Mouse (Mus musculus) urinary bladder, postnatal 14 days (tissue): ENCODE measurements around the gene Usp39.

Source experiments
- DNase-seq: peaks from one replicate; pipeline ENCODE4 v3.0.0; 2021; ENCODE audit warnings: low spot score

Usp39 gene

DNA sequence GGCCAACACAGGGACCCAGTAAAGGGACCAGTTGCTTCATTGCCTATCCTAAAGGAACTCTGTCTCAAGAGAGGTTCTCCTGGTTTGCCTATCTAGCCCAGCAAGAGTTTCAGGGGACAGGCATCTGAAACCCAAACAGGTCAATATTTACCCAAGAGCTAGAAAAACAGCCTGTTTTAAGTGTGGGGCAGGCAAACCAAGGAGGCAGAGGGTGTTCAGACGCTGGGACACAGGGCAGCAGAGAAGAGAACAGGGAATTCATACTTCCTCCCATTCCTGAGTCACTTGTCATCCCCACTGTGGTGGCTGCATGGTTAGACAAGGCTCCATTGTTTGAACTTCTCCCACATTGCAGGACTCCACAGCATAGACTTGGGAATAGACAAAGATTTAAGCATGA lies 26.6 kb upstream of the Usp39 start:
- no peak for DNase-seq

DNA sequence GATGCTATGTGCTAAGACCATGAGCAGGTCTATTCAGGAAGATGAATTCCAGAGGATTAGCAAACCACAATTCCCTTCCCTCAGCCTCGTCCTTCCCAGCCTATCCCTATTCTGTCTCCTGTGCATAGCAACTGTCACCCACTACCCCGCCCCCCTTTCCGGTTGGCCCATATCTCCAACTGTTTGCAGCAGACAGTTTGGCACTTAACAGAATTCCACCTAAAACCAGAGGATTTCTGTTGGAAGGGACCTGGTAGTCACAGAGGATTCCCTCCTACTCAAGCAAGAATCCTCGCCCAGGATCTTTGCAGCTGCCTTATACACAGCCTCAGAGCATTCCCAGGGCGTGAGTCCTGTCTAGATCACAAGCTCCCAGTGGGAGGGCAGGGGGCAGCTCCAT lies 26.2 kb upstream of the Usp39 start:
- peak; percentile 44 for DNase-seq

DNA sequence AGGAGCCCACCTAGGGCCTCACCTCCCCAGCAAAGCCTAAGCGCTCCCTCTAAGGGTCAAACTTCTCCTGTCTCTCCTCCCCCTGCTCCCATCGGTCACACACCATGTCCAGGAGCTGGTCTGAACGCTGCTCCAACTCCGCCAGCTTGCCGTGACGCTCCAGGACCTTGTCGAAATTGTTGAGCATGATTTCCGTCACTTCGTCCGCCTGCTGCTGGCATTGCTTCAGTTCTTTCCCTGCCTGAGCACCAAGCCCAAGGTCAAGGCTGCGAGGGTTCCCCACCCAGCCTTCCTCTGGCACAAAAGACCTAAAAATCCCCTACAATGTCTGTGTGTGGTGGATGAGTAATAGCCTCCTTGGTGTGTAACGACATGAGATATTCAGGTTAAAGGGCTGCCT lies 25.1 kb upstream of the Usp39 start:
- DNase-seq: no peak

DNA sequence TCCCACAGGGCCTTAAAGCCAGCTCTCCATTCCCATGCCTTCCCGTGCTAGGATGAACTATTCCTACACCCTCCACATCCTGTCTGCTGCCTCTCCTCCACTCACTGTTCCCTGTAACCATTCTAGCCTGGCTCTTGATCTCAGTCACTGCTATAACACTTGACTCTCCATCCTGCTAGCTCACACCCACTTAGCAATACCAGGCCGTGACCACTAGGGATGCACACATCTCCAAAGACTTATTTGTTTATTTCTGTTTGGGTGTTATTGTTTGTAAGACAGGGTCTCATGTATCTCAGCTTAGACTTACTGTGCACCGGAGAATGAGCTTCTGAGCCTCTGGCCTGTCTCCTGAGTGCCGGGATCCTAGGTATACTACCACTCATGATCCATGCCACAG lies 24.6 kb upstream of the Usp39 start:
- DNase-seq: no peak

DNA sequence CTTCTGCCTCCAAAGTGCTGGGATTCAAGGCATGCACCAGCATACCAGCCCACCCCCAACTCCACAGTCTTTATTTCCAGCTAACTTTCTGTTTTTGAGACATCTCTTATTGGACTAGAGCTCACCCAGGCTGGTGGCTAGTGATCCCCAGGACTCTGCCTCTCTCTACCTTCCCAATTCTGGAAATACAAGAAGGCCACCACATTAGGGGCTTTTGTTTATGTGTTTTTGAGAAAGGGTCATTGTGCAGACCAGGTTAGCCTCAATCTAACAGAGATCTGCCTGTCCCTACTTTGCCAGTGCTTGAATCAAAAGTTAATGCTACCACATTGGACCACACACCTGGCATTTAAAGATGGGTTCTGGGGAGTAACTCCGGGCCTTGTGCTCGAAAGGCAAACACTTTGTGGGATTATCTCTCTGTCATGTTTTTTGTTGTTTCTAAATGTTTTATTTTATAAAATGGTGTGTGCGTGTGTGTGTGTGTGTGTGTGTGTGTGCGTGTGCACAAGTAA lies 22.5 kb upstream of the Usp39 start:
- no peak for DNase-seq

DNA sequence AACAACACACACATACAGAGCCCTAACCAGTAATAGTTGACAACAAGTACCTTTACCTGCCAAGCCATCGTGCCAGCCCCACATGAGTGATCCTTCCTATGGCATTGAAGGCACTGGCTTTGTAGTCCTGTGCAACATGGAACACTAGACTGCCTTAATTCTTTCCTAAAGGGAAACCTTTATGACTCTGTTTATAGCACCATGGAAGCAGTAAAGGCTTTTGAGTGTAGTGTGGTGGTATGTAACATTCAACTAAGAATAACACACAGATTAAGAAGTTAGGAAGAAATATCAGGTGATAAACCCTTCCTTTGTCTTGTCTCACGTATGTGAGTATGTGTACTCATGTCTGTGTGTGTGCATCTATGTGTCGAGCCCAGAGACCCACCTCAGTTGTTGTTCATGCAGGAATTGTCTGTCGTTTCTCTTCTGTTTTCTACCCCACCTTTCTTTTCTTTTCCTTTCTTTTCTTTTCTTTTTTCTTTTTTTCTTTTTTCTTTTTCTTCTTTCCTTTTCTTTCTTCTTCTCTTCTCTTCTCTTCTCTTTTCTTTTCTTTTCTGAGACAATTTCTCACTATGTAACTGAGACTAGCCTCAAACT lies 22.0 kb upstream of the Usp39 start, which contains the start of gene Rnf181:
TSS of gene Rnf181 (minus strand) at position 113 of the 600 bp plus-strand sequence.
- no peak for DNase-seq

DNA sequence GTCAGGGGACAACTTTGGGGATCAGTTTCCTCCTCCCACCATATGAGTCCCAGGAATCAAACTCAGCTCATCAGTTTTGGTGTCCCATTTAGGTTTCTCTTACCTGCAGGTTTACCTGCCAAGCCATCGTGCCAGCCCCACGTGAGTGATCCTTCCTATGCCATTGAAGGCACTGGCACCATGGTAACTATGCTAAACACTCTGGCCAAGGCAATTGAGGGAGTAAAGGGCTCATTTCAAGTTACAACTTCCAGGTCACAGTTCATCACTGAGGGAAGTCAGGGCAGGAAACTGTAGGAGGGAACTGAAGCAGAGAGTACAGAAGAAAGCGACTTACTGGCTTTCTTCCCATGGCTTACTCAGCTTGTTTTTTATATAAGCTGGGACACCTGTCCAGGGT lies 21.3 kb upstream of the Usp39 start:
- no peak for DNase-seq

- no peak for DNase-seq
Measured at GRCm38 (mm10) chr6:72364985-72365384, 20.0 kb upstream of the Usp39 start.

DNA sequence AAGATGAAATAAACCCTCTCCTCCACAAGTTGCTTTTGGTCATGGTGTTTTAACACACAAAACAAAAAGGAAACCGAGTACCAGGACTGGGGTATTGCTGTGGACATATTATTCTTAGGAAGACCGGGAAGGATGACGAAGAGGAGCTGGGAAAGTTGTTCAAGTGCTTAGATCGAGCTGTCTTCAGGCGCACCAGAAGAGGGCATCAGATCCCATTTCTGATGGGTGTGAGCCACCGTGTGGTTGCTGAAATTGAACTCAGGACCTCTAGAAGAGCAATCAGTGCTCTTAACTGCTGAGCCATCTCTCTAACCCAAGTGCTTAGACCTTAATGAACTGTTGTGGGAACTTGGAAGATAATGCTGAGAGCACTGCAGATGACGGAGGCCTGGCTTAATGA lies 19.0 kb upstream of the Usp39 start:
- no peak for DNase-seq

- DNase-seq: peak; percentile 93
Measured at GRCm38 (mm10) chr6:72362132-72363028, 17.4 kb upstream of the Usp39 start.

- no peak for DNase-seq
Measured at GRCm38 (mm10) chr6:72361121-72361551, 16.2 kb upstream of the Usp39 start.

DNA sequence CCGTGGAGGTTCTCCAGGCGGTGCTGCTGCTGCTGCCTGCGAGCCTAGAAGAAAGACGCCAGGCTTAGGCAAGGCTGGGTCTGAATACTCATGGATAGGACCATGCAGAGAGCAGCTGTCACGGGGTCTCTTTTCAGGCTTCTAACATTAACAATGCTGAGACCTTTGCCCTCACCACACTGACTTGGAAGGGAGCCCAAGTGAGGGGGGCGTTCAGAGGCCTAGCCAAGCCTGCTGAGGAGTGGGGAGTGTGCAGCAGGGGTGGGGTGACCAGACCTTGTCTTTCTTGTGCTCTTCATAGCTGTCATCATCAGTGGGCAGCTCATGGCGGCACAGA lies 15.6 kb upstream of the Usp39 start:
- DNase-seq: no peak

GRCm38 (mm10) chr6:72359891-72360598 lies 15.1 kb upstream of the Usp39 start:
- DNase-seq: no peak

GRCm38 (mm10) chr6:72359343-72359742 lies 14.4 kb upstream of the Usp39 start:
- DNase-seq: no peak

DNA sequence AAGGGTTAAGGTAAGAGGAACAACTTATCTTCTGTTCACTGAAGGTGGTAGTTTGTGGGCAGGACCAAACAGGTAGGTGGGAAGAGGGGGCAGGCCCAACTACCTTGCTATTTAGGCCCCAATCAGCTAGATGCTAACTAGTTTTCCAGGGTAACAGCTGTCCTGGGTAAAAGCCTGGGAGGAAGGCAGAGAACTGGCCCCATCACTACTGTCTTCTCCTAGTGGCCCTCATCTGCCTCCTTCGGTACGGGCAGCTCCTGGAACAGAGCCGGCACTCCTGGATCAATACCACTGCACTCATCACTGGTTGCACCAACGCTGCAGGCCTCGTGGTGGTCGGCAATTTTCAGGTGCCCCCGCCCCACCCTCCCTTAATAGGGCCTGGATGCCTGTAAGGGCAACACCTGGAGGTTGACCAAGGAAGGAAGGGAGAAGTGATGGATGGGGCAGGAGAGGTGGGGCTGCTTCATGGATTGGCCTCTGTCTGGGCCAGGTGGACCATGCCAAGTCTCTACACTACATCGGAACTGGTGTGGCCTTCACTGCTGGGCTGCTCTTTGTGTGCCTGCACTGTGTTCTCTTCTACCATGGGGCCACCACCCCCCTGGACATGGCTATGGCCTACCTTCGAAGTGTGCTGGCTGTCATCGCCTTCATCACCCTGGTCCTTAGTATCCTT lies 13.2 kb upstream of the Usp39 start:
- no peak for DNase-seq

- DNase-seq: no peak
Measured at GRCm38 (mm10) chr6:72357164-72358079, 12.4 kb upstream of the Usp39 start.

DNA sequence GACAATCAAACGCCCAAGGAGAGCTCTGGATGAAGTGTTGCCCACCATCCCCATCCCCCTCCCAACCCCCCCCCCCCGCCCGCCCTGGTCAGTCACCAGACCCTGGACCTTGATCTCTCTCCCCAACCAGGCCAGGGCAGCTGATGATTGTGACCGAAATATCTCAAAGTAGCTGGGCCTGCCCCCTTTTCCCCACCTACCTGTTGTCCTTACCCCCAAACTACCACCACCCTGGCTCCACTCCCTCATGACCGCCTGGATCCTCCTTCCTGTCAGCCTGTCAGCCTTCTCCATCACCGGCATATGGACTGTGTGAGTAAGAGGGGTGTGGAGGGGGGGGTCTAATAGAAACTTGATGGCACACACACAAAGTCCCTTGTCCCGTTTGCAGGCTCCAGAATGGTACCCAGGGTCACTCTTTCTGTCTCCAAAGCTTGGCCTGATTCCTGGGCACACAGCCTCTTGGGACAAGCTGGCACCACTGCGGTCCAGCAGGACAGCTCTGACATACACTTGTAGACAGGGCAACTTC lies 11.1 kb upstream of the Usp39 start:
- no peak for DNase-seq

DNA sequence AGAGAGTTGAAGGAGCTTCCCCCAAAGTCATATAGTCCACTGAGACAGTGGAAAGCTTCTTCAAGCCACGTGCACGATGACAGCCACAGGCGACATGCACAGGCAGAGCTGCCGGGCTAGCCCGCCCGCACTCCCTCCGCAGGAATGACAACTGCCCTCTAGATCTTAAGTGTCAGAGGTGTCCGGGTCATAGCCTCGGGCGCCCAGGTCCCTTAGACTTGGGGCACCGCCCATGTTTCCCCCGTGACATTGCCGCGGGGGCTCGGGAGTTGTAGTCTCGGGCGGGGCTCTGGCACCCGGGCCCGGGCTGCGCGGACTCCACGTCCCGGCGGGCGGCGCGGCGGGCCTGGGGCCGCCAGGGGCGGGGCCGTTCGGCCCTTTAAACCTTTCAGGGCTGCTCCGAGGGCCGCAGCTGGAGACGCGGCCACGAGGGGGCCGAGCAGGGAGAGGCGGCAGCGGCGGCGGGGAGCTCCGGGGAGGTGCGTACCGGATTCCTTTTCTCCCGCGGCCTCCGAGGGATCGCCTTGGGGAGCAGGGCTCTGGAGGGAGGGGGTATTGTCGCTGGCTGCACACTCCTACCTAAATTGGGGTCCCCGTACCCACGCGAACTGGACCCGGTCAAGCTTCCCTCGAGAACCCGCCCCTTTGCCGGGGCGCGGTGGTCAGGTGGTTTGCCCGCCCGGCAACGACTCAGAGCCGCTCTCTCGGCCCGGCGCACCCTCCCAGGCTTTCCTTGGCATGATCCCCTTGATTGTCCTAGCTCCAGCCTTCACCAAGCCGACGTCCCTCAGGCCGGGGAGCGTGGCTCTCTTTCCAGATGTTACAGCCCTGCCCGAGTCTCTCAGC lies 10.3 kb upstream of the Usp39 start, which contains the start of gene Tmem150a:
TSS of gene Tmem150a (plus strand) at position 382 of the 846 bp plus-strand sequence.
- DNase-seq: peak; percentile 80

DNA sequence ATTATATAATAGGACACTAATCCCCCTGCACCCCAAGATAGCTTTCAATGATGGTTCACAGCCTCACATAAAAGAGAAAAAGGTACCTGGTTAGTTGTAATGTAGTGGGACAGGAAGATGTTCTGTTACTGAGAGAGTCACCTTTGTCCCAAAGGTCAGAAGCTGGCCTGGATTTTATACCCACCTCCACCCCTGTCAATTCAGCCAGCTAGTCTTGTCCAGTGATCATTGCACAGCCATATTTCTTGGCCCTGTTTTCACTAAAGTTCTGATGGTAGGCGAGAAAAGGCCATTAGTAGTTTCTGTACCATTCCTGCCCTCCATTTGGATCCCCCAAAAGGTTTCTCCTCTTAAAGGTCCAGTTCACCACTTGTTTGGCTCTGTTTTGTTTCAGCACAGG lies 9.0 kb upstream of the Usp39 start:
- DNase-seq: no peak
